Mouse (Mus musculus) megakaryocyte, embryonic 14.5 days (primary cell): ENCODE data around the gene Pfdn4. TPM values are rescaled to one million over a fixed set of nuclear protein-coding genes. Genes with fewer than 3 reads are reported as not detected.
"Not testable (repeated sequence)": the region's sequence is repeated elsewhere in the genome, so short reads cannot be mapped to it uniquely, and the experiment has no call there.

Experiments
- H3K27me3 ChIP-seq: replicated peaks from 2 replicates; pipeline ENCODE3; 2012; ENCODE audit warnings: inconsistent platforms
- H3K36me3 ChIP-seq: replicated peaks from 2 replicates; pipeline ENCODE3; 2012; ENCODE audit warnings: low read length, inconsistent platforms, mixed read lengths
- H3K4me1 ChIP-seq: 2 replicates; pipeline ENCODE4 v1.6.1; 2012; ENCODE audit warnings: inconsistent platforms
- H3K4me3 ChIP-seq: replicated peaks from 2 replicates; pipeline ENCODE3; 2012; ENCODE audit warnings: moderate library complexity, mild to moderate bottlenecking, inconsistent platforms
- H3K9me3 ChIP-seq: 2 replicates; pipeline ENCODE4 v1.6.1; 2012; ENCODE audit warnings: inconsistent platforms
- FLI1 ChIP-seq: IDR thresholded peaks from 2 replicates; pipeline ENCODE4 v1.6.1; 2012; ENCODE audit warnings: low read length, inconsistent platforms, mixed read lengths
- GATA1 ChIP-seq: IDR thresholded peaks from 3 replicates; pipeline ENCODE4 v1.6.1; 2012; ENCODE audit warnings: mixed read lengths, low read length, inconsistent platforms, borderline replicate concordance
- polyA plus RNA-seq: library from polyadenylated mRNA; stranded (reverse); fragments of >175 nt; gene quantifications from 2 replicates; pipeline ENCODE4 v1.2.3, GENCODE M21; 2012; ENCODE audit warnings: low replicate concordance; ENCODE audit not compliant: insufficient read depth

The Pfdn4 gene
- 3.5 TPM in 1 of 2 replicates, not detected in the other for polyA plus RNA-seq

- no peak for TF ChIP-seq FLI1
- TF ChIP-seq GATA1: no peak
- H3K4me1 ChIP-seq: peaks cover 4% of the 10 kb centered on the region; the same call in 1 of the 2 replicates
- H3K9me3 ChIP-seq: no peaks in the 10 kb centered on the region
- no peaks in the 10 kb centered on the region for H3K36me3 ChIP-seq
- H3K4me3 ChIP-seq: peak within 1 kb of the TSS; percentile 42
- peaks cover 80% of the 10 kb centered on the region for H3K27me3 ChIP-seq
These were observed at the start of gene Pfdn4 for GRCm38 (mm10) chr2:170496154-170496930. TSS of gene Pfdn4 (plus strand) at chr2:170496428.

- Histone ChIP-seq H3K9me3 (no peaks in the 10 kb centered on the region), H3K27me3 (peaks cover 28% of the 10 kb centered on the region), H3K4me3 (no peak overlapping the region), H3K4me1 (no peaks in the 10 kb centered on the region), H3K36me3 (no peaks in the 10 kb centered on the region)
- no peak for TF ChIP-seq FLI1
- TF ChIP-seq GATA1: no peak
These were observed 49.3 kb upstream of the Pfdn4 start for GRCm38 (mm10) chr2:170446843-170447383.

GRCm38 (mm10) chr2:170447651-170448050 is 48.6 kb upstream of the Pfdn4 start:
- Histone ChIP-seq H3K4me1 (no peaks in the 10 kb centered on the region), H3K4me3 (no peak overlapping the region), H3K27me3 (peaks cover 33% of the 10 kb centered on the region), H3K36me3 (no peaks in the 10 kb centered on the region), H3K9me3 (no peaks in the 10 kb centered on the region)
- TF ChIP-seq GATA1 (no peak), FLI1 (no peak)

DNA sequence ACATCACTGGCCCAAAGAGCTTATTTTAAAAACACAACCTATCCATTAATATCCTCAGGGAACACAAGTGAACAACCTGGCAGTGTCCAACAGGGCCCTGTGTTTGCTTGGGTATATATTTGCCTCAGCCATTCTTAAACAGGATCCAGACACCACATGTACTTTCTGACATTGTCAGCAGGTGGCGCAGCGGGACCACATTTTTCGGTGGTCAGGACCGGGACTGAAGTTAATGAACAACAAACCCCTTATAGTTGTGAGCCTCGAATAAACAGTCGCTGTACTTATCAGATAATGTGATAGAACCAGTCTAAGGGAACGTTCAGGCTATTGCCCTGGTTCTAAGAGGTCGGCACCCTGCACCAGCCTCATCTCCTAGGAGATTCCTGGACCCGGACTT is 45.3 kb upstream of the Pfdn4 start:
- Histone ChIP-seq H3K4me3 (no peak overlapping the region), H3K9me3 (no peaks in the 10 kb centered on the region), H3K4me1 (no peaks in the 10 kb centered on the region; the same call in 1 of the 2 replicates), H3K27me3 (peaks cover 47% of the 10 kb centered on the region), H3K36me3 (no peaks in the 10 kb centered on the region)
- TF ChIP-seq GATA1 (no peak), FLI1 (no peak)

- H3K9me3 ChIP-seq, H3K4me1 ChIP-seq, H3K4me3 ChIP-seq, H3K36me3 ChIP-seq: not testable (repeated sequence)
- peaks cover 56% of the 10 kb centered on the region for H3K27me3 ChIP-seq
These were observed 42.4 kb upstream of the Pfdn4 start for GRCm38 (mm10) chr2:170453809-170454208.

GRCm38 (mm10) chr2:170459183-170459582 is 37.0 kb upstream of the Pfdn4 start:
- TF ChIP-seq GATA1 (no peak), FLI1 (no peak)
- H3K27me3 ChIP-seq: peaks cover 61% of the 10 kb centered on the region
- no peak overlapping the region for H3K4me3 ChIP-seq
- H3K4me1 ChIP-seq: no peaks in the 10 kb centered on the region; the same call in 1 of the 2 replicates
- H3K9me3 ChIP-seq: no peaks in the 10 kb centered on the region
- H3K36me3 ChIP-seq: no peaks in the 10 kb centered on the region

GRCm38 (mm10) chr2:170459805-170460204 is 36.4 kb upstream of the Pfdn4 start:
- TF ChIP-seq GATA1 (no peak), FLI1 (no peak)

DNA sequence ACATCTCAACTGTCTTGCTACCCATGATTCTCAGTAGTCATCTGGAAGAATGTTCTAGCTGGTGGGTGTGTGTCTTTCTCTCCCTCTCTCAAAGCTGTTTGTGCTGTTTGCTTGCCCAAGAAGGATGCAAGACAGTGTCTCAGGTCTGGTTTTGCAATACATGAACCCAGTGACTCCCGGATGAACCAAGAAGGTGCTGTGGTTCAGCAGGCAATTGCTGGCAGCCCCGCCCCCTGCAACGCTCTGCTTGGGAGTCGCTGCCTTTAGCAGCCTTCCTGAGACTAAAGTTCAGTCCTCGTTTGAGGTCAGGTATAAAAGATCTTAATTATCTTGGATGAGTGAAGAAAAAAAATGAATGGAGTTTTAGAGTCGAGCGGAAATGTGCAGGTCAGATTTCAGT is 34.6 kb upstream of the Pfdn4 start:
- Histone ChIP-seq H3K9me3 (peaks cover 4% of the 10 kb centered on the region; the same call in 1 of the 2 replicates), H3K4me1 (no peaks in the 10 kb centered on the region)
- TF ChIP-seq GATA1: no peak
- TF ChIP-seq FLI1: no peak

More at GRCm38 (mm10) chr2:170459805-170460204, 36.4 kb upstream of the Pfdn4 start:
- Histone ChIP-seq H3K27me3 (peaks cover 56% of the 10 kb centered on the region), H3K9me3 (no peaks in the 10 kb centered on the region), H3K4me3 (peak overlapping the region; percentile 23), H3K4me1 (no peaks in the 10 kb centered on the region), H3K36me3 (no peaks in the 10 kb centered on the region)

DNA sequence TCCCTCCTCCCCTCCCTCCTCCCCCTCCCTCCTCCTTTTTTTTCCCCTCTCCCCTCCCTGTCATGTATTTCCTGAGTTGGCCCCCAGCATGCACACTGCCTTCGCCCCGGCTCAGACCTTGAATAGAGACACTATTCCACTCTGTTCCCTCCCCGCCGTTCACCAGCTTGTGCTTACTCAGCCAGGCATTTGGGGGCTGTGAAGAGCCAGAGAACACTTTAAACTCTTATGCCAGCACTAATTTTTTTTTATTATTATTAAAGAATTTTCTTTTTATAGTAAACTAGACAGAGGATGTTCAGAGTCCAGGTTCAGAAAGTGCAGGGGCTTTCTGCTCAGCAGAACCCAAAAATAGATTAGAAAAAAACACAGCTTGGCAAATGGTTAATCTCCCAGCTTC is 31.4 kb upstream of the Pfdn4 start:
- peaks cover 13% of the 10 kb centered on the region for H3K9me3 ChIP-seq
- no peaks in the 10 kb centered on the region for H3K36me3 ChIP-seq
- H3K4me3 ChIP-seq: no peak overlapping the region
- peaks cover 9% of the 10 kb centered on the region for H3K4me1 ChIP-seq
- H3K27me3 ChIP-seq: peaks cover 50% of the 10 kb centered on the region
- no peak for TF ChIP-seq GATA1
- TF ChIP-seq FLI1: no peak

More for the DNA sequence above, 34.6 kb upstream of the Pfdn4 start:
- Histone ChIP-seq H3K36me3 (no peaks in the 10 kb centered on the region), H3K4me3 (no peak overlapping the region), H3K27me3 (peaks cover 51% of the 10 kb centered on the region)

GRCm38 (mm10) chr2:170468009-170468408 is 28.2 kb upstream of the Pfdn4 start:
- TF ChIP-seq GATA1 (no peak), FLI1 (no peak)
- H3K4me1 ChIP-seq: peaks cover 18% of the 10 kb centered on the region
- peaks cover 53% of the 10 kb centered on the region for H3K27me3 ChIP-seq
- peaks cover 15% of the 10 kb centered on the region for H3K9me3 ChIP-seq
- H3K4me3 ChIP-seq: no peak overlapping the region
- no peaks in the 10 kb centered on the region for H3K36me3 ChIP-seq
